Mouse (Mus musculus) liver, embryonic 14.5 days (tissue): ENCODE measurements around the gene Ccdc43. TPM values are rescaled to one million over a fixed set of nuclear protein-coding genes. Genes with fewer than 3 reads are reported as not detected.

ENCODE experiments used
- ATAC-seq: fragments of 200-750 bp; cut with Nextera tagmentation; 2 replicates; pipeline ENCODE4 v1.8.0; 2017; ENCODE audit warnings: moderate number of reproducible peaks, mild to moderate bottlenecking, moderate library complexity; ENCODE audit not compliant: insufficient read depth
- DNase-seq, 3 experiments: peaks; one replicate each; pipeline ENCODE4 v3.0.0-alpha.2; 2012 to 2013; ENCODE audit warnings: low read depth in 3 of 3, low spot score in 3 of 3
- H3K27ac ChIP-seq: fragments of 300-500 bp; sonication (generic); 2 replicates; pipeline ENCODE4 v1.5.1; 2014; ENCODE audit warnings: moderate library complexity, mild to moderate bottlenecking, control low read depth, inconsistent platforms
- H3K27me3 ChIP-seq: fragments of 300-500 bp; sonication (generic); 2 replicates; pipeline ENCODE4 v1.6.1; 2014; ENCODE audit warnings: mild to moderate bottlenecking, low read length, moderate library complexity; ENCODE audit not compliant: control insufficient read depth, insufficient read depth
- H3K36me3 ChIP-seq: fragments of 300-500 bp; sonication (generic); replicated peaks from 2 replicates; pipeline ENCODE4 v1.6.1; 2014; ENCODE audit warnings: low read depth; ENCODE audit not compliant: control insufficient read depth, insufficient read depth
- H3K4me1 ChIP-seq, 2 experiments: fragments of 200-500 bp in 1 of 2; fragments of 300-500 bp in 1 of 2; sonication (generic) in 1 of 2; replicated peaks; 2 replicates each; pipeline ENCODE4 v1.6.1; 2012 to 2014; ENCODE audit warnings: antibody characterized with exemption in 1 of 2, inconsistent platforms in 1 of 2, low read length in 1 of 2; ENCODE audit not compliant: control insufficient read depth in 2 of 2, insufficient read depth in 2 of 2
- H3K4me2 ChIP-seq: fragments of 300-500 bp; sonication (generic); 2 replicates; pipeline ENCODE4 v1.6.1; 2014; ENCODE audit warnings: low read depth, mild to moderate bottlenecking, control low read depth, moderate library complexity
- H3K4me3 ChIP-seq, 2 experiments: fragments of 200-500 bp in 1 of 2; fragments of 300-500 bp in 1 of 2; sonication (generic) in 1 of 2; 2 replicates each; pipeline ENCODE4 v1.5.1; 2012 to 2014; ENCODE audit warnings: low read depth in 2 of 2, low read length in 2 of 2, mild to moderate bottlenecking in 2 of 2, control low read depth in 1 of 2, inconsistent platforms in 1 of 2, moderate library complexity in 1 of 2; ENCODE audit not compliant: insufficient read depth in 1 of 2
- H3K9ac ChIP-seq: fragments of 300-500 bp; sonication (generic); replicated peaks from 2 replicates; pipeline ENCODE4 v1.6.1; 2014; ENCODE audit warnings: mild to moderate bottlenecking, control low read depth, moderate library complexity
- H3K9me3 ChIP-seq: fragments of 300-500 bp; sonication (generic); 2 replicates; pipeline ENCODE4 v1.6.1; 2016; ENCODE audit warnings: low read length, mixed read lengths; ENCODE audit not compliant: control insufficient read depth
- CTCF ChIP-seq: IDR thresholded peaks from 2 replicates; pipeline ENCODE4 v1.5.1; 2016; ENCODE audit warnings: antibody characterized with exemption, low read depth, control low read depth
- EP300 ChIP-seq: IDR thresholded peaks from 2 replicates; pipeline ENCODE4 v1.6.1; 2016; ENCODE audit warnings: antibody characterized with exemption, low read depth
- WGBS: fragments of 180-500 bp; shearing (Covaris S2); extraction: QIAGEN DNeasy Blood & Tissue Kit; methylation state at CpG from one replicate; pipeline ENCODE4 v1.1.7; 2014; ENCODE audit not compliant: insufficient replicate concordance; 5-methylcytosine and 5-hydroxymethylcytosine counted together
- microRNA-seq: library from miRNA; unstranded; fragments of <30 nt; microRNA quantifications from one replicate; pipeline ENCODE4, GENCODE M21; 2016
- polyA plus RNA-seq, 2 experiments: library from polyadenylated mRNA; depleted of rRNA in 1 of 2; stranded (reverse) in 1 of 2; unstranded in 1 of 2; fragments of >200 nt; fragmentation: Nextera tagmentation in 1 of 2; extraction: Ambion mirVana in 1 of 2; gene quantifications; 2 replicates each; pipeline versions ENCODE4 v1.2.1 to v1.2.3; 2012 to 2014

Gene Ccdc43
- polyA plus RNA-seq, 2 experiments, result 7.1 to 14.1 TPM

GRCm38 (mm10) chr11:102646226-102646625 is 51.4 kb downstream of the Ccdc43 start:
- Histone ChIP-seq H3K4me1 (no peaks in the 10 kb centered on the region), H3K4me3 (no peak overlapping the region), H3K9ac (no peak overlapping the region), H3K9me3 (no peaks in the 10 kb centered on the region), H3K27ac (no peak overlapping the region), H3K27me3 (no peaks in the 10 kb centered on the region; the same call in 1 of the 2 replicates), H3K4me2 (no peak overlapping the region), H3K36me3 (no peaks in the 10 kb centered on the region)
- 77% methylated on average over 13 of the region's 13 CpGs for WGBS
- DNase-seq (no peak), ATAC-seq (no peak)
- TF ChIP-seq CTCF, result no peak
- TF ChIP-seq EP300, result no peak

DNA sequence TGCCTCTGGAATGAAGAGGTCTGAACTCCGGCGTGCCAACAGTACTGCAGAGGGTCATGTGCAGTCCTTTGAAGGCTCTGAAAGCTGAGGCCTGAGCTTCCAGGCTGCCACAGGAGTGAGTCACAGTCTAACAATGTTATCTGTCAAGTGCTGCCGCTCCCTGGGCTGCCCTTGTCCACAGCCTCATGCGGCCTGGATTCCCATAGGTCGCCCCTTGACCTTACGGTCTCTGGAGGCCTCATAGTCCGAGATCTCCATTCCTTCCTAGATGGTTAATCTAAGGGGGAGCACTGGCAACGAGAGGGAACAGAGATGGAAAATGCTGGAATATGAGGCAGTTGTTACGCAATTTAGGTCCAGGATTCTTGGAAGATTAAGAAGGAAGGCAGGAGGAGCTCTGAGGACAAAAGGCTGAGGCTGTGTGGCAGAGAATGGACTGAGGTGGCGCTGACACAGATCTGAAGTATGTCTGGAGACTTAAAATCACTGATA is 53.6 kb downstream of the Ccdc43 start:
- ATAC-seq (no peak), DNase-seq (no peak)
- 46% methylated on average over 10 of the region's 10 CpGs for WGBS
- Histone ChIP-seq H3K4me1 (no peaks in the 10 kb centered on the region), H3K4me2 (no peak overlapping the region), H3K36me3 (no peaks in the 10 kb centered on the region), H3K9ac (no peak overlapping the region), H3K4me3 (no peak overlapping the region), H3K27me3 (no peaks in the 10 kb centered on the region; the same call in 1 of the 2 replicates), H3K9me3 (no peaks in the 10 kb centered on the region), H3K27ac (no peak overlapping the region)
- TF ChIP-seq CTCF (no peak), EP300 (no peak)

DNA sequence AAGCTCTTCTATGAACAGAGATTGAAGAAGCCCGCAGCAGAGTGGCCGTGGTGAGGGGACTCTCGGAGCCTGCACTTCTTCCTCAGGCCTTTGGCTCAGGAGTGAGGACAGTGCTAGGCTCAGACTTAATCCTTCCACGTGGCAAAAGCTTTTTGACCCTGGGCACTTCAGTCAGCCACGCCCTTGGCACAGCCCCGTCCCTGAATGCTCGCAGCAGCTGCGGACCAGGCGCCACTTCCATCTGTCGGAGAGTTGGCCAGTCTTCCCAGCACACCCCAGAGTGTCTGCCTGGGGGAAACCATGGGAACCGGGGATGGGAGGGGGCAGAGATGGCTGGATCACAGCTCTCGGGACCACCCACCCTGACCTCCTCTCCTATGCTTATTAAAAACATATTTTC is 60.7 kb downstream of the Ccdc43 start:
- H3K4me2 ChIP-seq, result no peak overlapping the region
- peaks cover 0 to 2% of the 10 kb centered on the region in 2 experiments; a peak in 1 of 4 replicates for H3K4me1 ChIP-seq
- no peak overlapping the region for H3K27ac ChIP-seq
- DNase-seq (no peak), ATAC-seq (no peak)
- H3K27me3 ChIP-seq, result no peaks in the 10 kb centered on the region; the same call in none of the 2 replicates
- no peak overlapping the region for H3K9ac ChIP-seq
- H3K36me3 ChIP-seq, result no peaks in the 10 kb centered on the region
- TF ChIP-seq CTCF (no peak), EP300 (no peak)
- no peaks in the 10 kb centered on the region for H3K9me3 ChIP-seq
- H3K4me3 ChIP-seq, result no peak overlapping the region
- 54% methylated on average over 12 of the region's 12 CpGs for WGBS

Small RNA genes lying within 50 kb of the gene (microRNA-seq; reads per million reads assigned to microRNA genes)
- not detected for gene Gm22920

Other genes with a start within 250 kb of the Ccdc43 start
- gene Itga2b, start 227.7 kb downstream of the Ccdc43 start, polyA plus RNA-seq (2012; rRNA removed), result 28.4 and 35.4 TPM in 2 replicates
- 20.0 and 27.3 TPM in 2 replicates for gene Itga2b, start 227.7 kb downstream of the Ccdc43 start, polyA plus RNA-seq (2014; fragmentation: Nextera tagmentation; extraction: Ambion mirVana)
- gene Gpatch8, start 141.4 kb downstream of the Ccdc43 start, polyA plus RNA-seq (2012; rRNA removed), result 7.5 and 7.8 TPM in 2 replicates
- 14.1 and 16.4 TPM in 2 replicates for gene Gpatch8, start 141.4 kb downstream of the Ccdc43 start, polyA plus RNA-seq (2014; fragmentation: Nextera tagmentation; extraction: Ambion mirVana)
- gene Gm11627, start 118.3 kb downstream of the Ccdc43 start, polyA plus RNA-seq (2012; rRNA removed), result 0.08 and 0.17 TPM in 2 replicates
- not detected in 2 replicates for gene Gm11627, start 118.3 kb downstream of the Ccdc43 start, polyA plus RNA-seq (2014; fragmentation: Nextera tagmentation; extraction: Ambion mirVana)
- 0.91 and 1.1 TPM in 2 replicates for gene Fzd2, start 93.4 kb downstream of the Ccdc43 start, polyA plus RNA-seq (2012; rRNA removed)
- 0.28 and 0.47 TPM in 2 replicates for gene Fzd2, start 93.4 kb downstream of the Ccdc43 start, polyA plus RNA-seq (2014; fragmentation: Nextera tagmentation; extraction: Ambion mirVana)
- 0.01 and 0.02 TPM in 2 replicates for gene Meioc, start 34.1 kb downstream of the Ccdc43 start, polyA plus RNA-seq (2012; rRNA removed)
- 0.11 TPM in 1 of 2 replicates, not detected in the other for gene Meioc, start 34.1 kb downstream of the Ccdc43 start, polyA plus RNA-seq (2014; fragmentation: Nextera tagmentation; extraction: Ambion mirVana)
- 0.30 TPM in 2 replicates for gene Adam11, start 63.7 kb upstream of the Ccdc43 start, polyA plus RNA-seq (2012; rRNA removed)
- gene Adam11, start 63.7 kb upstream of the Ccdc43 start, polyA plus RNA-seq (2014; fragmentation: Nextera tagmentation; extraction: Ambion mirVana), result 0.04 and 0.06 TPM in 2 replicates
- gene Gjc1, start 121.9 kb upstream of the Ccdc43 start, polyA plus RNA-seq (2012; rRNA removed), result 1.2 and 1.7 TPM in 2 replicates
- gene Gjc1, start 121.9 kb upstream of the Ccdc43 start, polyA plus RNA-seq (2014; fragmentation: Nextera tagmentation; extraction: Ambion mirVana), result 1.1 and 1.5 TPM in 2 replicates
- gene Higd1b, start 138.1 kb upstream of the Ccdc43 start, polyA plus RNA-seq (2012; rRNA removed), result not detected in 2 replicates
- not detected in 2 replicates for gene Higd1b, start 138.1 kb upstream of the Ccdc43 start, polyA plus RNA-seq (2014; fragmentation: Nextera tagmentation; extraction: Ambion mirVana)
- 51.1 and 51.8 TPM in 2 replicates for gene Eftud2, start 183.2 kb upstream of the Ccdc43 start, polyA plus RNA-seq (2012; rRNA removed)
- gene Eftud2, start 183.2 kb upstream of the Ccdc43 start, polyA plus RNA-seq (2014; fragmentation: Nextera tagmentation; extraction: Ambion mirVana), result 88.8 and 116 TPM in 2 replicates
- 0.29 and 0.59 TPM in 2 replicates for gene Ccdc103, start 183.4 kb upstream of the Ccdc43 start, polyA plus RNA-seq (2012; rRNA removed)
- gene Ccdc103, start 183.4 kb upstream of the Ccdc43 start, polyA plus RNA-seq (2014; fragmentation: Nextera tagmentation; extraction: Ambion mirVana), result 0.75 and 1.1 TPM in 2 replicates
- not detected in 2 replicates for gene Fam187a, start 187.4 kb upstream of the Ccdc43 start, polyA plus RNA-seq (2012; rRNA removed)
- 0.06 TPM in 1 of 2 replicates, not detected in the other for gene Fam187a, start 187.4 kb upstream of the Ccdc43 start, polyA plus RNA-seq (2014; fragmentation: Nextera tagmentation; extraction: Ambion mirVana)
- gene Gfap, start 203.1 kb upstream of the Ccdc43 start, polyA plus RNA-seq (2012; rRNA removed), result 8.2 and 12.6 TPM in 2 replicates
- 9.3 and 10.2 TPM in 2 replicates for gene Gfap, start 203.1 kb upstream of the Ccdc43 start, polyA plus RNA-seq (2014; fragmentation: Nextera tagmentation; extraction: Ambion mirVana)
- 19.7 and 21.9 TPM in 2 replicates for gene Kif18b, start 227.3 kb upstream of the Ccdc43 start, polyA plus RNA-seq (2012; rRNA removed)
- gene Kif18b, start 227.3 kb upstream of the Ccdc43 start, polyA plus RNA-seq (2014; fragmentation: Nextera tagmentation; extraction: Ambion mirVana), result 6.3 TPM in 2 replicates
- gene C1ql1, start 248.9 kb upstream of the Ccdc43 start, polyA plus RNA-seq (2012; rRNA removed), result 0.17 and 0.21 TPM in 2 replicates
- gene C1ql1, start 248.9 kb upstream of the Ccdc43 start, polyA plus RNA-seq (2014; fragmentation: Nextera tagmentation; extraction: Ambion mirVana), result 0.15 TPM in 1 of 2 replicates, not detected in the other